Mouse (Mus musculus): ENCODE results near the gene Cldnd2.

Gene Cldnd2

GRCm38 (mm10) chr7:43443917-43444293 is 3.3 kb downstream of the Cldnd2 start, which contains the start of the genes Etfb and Gm45233:
Gene Etfb (plus strand): TSS chr7:43444083.
Gene Gm45233 (plus strand): TSS chr7:43444128.
- DNase-seq (ENCODE audit: low read depth, low spot score): peak; percentile 98

DNA sequence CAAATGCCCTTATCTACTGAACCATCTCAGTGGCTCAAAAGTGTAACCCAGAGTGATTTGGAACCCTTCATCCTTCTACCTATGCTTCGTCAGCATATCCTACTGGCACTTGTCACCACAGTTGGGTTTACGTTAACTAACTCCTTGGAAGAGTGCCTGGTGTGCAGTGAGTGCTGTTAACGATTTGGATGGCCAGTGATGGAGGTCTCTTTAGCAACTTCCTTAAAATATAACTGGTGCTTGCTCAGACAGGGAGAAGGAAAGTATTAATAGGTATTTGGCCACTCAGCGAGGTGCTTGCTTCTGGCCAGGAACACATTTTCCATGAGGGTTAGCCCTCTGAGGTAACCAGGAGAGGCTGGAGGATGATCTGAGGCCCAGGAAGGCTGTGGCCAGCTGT is 7.2 kb downstream of the Cldnd2 start:
- no peak for DNase-seq (ENCODE audit: low read depth, low spot score)

- no peak for DNase-seq (ENCODE audit: low read depth, low spot score)
Measured at GRCm38 (mm10) chr7:43448246-43448645, 7.7 kb downstream of the Cldnd2 start.

- DNase-seq (ENCODE audit: low read depth, low spot score): no peak
Measured at GRCm38 (mm10) chr7:43449811-43450210, 9.2 kb downstream of the Cldnd2 start.

GRCm38 (mm10) chr7:43451726-43452125 is 11.1 kb downstream of the Cldnd2 start:
- no peak for DNase-seq (ENCODE audit: low read depth, low spot score)

- DNase-seq (ENCODE audit: low read depth, low spot score): no peak
Measured at GRCm38 (mm10) chr7:43452609-43453008, 12.0 kb downstream of the Cldnd2 start.

GRCm38 (mm10) chr7:43453599-43454355 is 13.2 kb downstream of the Cldnd2 start:
- no peak for DNase-seq (ENCODE audit: low read depth, low spot score)

GRCm38 (mm10) chr7:43454371-43454770 is 13.8 kb downstream of the Cldnd2 start:
- DNase-seq (ENCODE audit: low read depth, low spot score): no peak

DNA sequence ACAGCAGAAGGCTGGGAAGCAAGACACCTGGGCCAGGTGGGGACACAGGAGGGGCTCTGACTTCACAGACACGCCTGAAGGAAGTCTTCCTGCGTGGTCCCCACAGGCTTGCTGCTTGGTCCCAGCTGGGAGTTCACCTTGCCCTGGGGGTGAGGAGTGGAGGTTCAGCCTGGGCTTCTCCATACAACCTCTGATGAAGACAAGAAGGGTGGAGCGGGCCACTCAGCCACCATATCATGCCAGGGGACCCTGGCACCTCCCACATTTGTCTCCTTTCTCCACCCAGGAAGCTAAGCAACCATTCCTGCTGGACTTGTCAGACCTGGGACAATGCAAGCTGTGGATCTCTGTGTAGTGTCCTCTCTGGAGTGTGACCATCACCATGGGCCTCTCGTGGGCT is 22.3 kb downstream of the Cldnd2 start, which contains the start of gene Vsig10l:
Gene Vsig10l (plus strand): TSS at position 301 of the 400 bp plus-strand sequence.
- no peak for DNase-seq (ENCODE audit: low read depth, low spot score)

DNA sequence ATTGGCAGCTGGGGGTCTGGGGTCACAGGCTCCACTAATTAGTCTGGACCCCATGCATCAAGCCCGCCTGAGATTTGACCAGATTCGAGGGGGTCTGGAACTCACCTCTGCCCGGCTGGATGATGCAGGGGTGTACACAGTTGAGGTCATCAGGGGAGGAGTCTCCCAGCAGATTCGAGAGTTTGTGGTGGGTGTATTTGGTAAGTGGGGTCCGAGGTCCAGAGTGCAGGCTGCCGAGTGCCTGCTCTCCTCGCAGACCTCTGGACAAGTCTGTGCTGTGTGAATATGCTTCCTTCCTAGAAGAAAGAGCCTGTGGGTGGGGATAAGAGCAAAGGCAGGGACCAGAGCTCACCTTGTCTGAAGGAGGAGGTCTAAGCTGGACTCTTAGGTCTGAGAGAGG is 23.4 kb downstream of the Cldnd2 start:
- no peak for DNase-seq (ENCODE audit: low read depth, low spot score)

- DNase-seq (ENCODE audit: low read depth, low spot score): no peak
Measured at GRCm38 (mm10) chr7:43464864-43465343, 24.3 kb downstream of the Cldnd2 start.

- DNase-seq (ENCODE audit: low read depth, low spot score): peak; percentile 91
Measured at GRCm38 (mm10) chr7:43465344-43466098, 24.9 kb downstream of the Cldnd2 start.

DNA sequence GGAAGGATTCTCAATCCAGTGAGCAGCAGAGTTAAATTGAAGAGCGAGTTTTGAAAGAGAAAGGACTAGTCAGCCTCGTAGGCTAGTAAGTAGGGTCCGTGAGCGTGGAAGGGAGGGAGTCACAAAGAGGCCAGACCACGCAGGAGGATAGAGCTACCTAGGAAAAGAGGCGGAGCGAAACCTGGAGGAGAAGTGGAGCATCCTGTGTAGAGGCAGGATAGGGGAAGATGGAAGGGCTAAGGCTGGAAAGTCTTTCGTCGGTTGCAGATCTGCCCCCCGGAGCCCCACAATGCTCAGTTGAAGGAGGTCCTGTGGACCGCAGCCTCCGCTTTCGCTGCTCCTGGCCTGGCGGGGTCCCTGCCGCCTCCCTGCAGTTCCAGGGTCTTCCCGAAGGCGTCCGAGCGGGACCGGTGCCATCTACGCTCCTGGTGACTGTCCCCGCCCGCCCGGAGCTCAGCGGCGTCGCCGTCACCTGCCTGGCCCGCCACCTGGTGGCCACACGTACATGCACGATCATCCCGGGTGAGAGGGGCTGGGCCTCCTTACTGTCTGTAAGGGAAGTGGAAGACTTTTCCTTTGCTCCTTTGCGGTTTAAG is 25.6 kb downstream of the Cldnd2 start:
- peak; percentile 86 for DNase-seq (ENCODE audit: low read depth, low spot score)

GRCm38 (mm10) chr7:43470373-43470772 is 29.8 kb downstream of the Cldnd2 start:
- DNase-seq (ENCODE audit: low read depth, low spot score): peak; percentile 59

- DNase-seq (ENCODE audit: low read depth, low spot score): no peak
Measured at GRCm38 (mm10) chr7:43475706-43476105, 35.1 kb downstream of the Cldnd2 start.

GRCm38 (mm10) chr7:43476376-43476775 is 35.8 kb downstream of the Cldnd2 start:
- no peak for DNase-seq (ENCODE audit: low read depth, low spot score)

- DNase-seq (ENCODE audit: low read depth, low spot score): peak; percentile 95
Measured at GRCm38 (mm10) chr7:43481191-43481590, 40.6 kb downstream of the Cldnd2 start.

- no peak for DNase-seq (ENCODE audit: low read depth, low spot score)
Measured at GRCm38 (mm10) chr7:43482090-43482716, 41.6 kb downstream of the Cldnd2 start.

DNA sequence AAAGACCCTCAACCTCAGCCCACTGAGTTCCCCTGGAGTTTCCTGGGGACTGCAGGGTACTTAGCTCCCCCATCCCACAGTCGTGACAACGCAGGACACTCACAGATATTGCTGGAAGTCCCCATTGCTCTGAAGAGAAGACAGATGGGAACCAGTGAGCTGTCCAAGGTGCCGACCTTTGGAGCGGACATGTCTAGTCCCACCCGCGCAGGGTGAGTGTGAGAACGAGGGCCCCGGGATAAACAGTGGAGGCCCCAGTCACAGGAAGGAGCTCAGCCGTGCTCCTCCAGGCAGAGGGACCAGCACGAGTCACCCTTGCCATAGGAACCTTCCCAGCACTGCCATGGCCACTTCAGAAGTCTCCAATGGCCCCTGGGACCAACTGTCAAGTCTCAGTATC is 42.7 kb downstream of the Cldnd2 start:
- no peak for DNase-seq (ENCODE audit: low read depth, low spot score)

- DNase-seq (ENCODE audit: low read depth, low spot score): peak; percentile 83
Measured at GRCm38 (mm10) chr7:43488646-43489045, 48.1 kb downstream of the Cldnd2 start.

DNA sequence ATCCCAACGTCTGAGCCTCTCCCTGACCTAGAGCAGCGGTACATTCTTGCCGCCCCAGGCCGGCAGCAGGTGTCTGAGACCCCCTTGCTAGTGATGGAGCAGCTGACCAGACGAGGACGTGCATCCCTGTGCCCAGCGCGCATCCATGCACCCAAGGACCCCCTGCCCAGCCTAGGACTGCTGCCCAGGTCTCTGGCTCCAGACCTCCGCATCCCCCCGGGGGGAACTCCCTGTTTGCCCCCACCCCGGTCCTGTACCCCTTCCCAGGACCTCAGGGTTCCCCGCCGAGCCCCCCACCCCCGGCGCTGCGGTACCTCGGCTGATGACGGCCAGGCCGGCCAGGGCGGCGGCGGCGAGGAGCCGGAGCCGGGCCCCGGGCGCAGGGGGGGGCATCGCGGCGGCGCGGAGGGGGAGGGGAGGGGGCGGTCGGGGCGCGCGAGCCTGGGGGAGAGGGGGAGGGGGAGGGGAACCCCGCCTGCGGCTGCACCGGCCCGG is 49.1 kb downstream of the Cldnd2 start, which contains the start of gene Iglon5:
Gene Iglon5 (minus strand): TSS at position 445 of the 495 bp plus-strand sequence.
- DNase-seq (ENCODE audit: low read depth, low spot score): no peak

Measured in brain, adult 2 months (tissue).